9 mouse cellular contexts compared by ENCODE assay signal in genomic region chr12:71747831-71748368, GRCm38 (mm10).
DNase-seq lines count a peak whose midpoint lies in the region; ATAC-seq and TF ChIP-seq lines count a peak whose summit lies in the region.
"Had no signal": no experiment of that assay in that cellular context is flagged by ENCODE, and none has a peak within 500 bp of the region (broad histone marks: within the 10 kb centered on the region; RNA-seq: fewer than 3 reads in every experiment).

No protein-coding gene starts in this region.

- TF ChIP-seq EP300 in heart, postnatal 0 days (IDR thresholded peaks at IDR 0.05; ENCODE audit: low read depth), result no peak

- H3K27ac ChIP-seq in forebrain, embryonic 14.5 days (ENCODE audit: low read depth, low read length), result peak overlapping the region; percentile 76
- H3K27ac ChIP-seq in heart, postnatal 0 days (ENCODE audit: low read depth), result peak overlapping the region; percentile 81
- H3K27ac ChIP-seq: liver, embryonic 13.5 days had no signal

- WGBS in forebrain, embryonic 14.5 days, result 80% methylated on average over 14 of the region's 14 CpGs
- 24% methylated on average over 14 of the region's 14 CpGs for WGBS in heart, postnatal 0 days

- no peaks in the 10 kb centered on the region for H3K36me3 ChIP-seq in forebrain, embryonic 14.5 days (ENCODE audit: control insufficient read depth, insufficient read depth, low read length)
- no peaks in the 10 kb centered on the region for H3K36me3 ChIP-seq in heart, postnatal 0 days (replicated peaks; ENCODE audit: control insufficient read depth, insufficient read depth, low read length)
- H3K36me3 ChIP-seq: liver, embryonic 13.5 days had no signal

- no peak overlapping the region for H3K4me3 ChIP-seq in forebrain, embryonic 14.5 days (ENCODE audit: low read depth, low read length)
- no peak overlapping the region for H3K4me3 ChIP-seq in heart, postnatal 0 days (ENCODE audit: low read depth, low read length)
- H3K4me3 ChIP-seq: liver, embryonic 13.5 days had no signal

- peak; percentile 2 for DNase-seq in ovary, adult 18-20 months (ENCODE audit: low spot score)
- DNase-seq in ovary, postnatal 10 days (ENCODE audit: low spot score), result no peak
- DNase-seq in forebrain, embryonic 14.5 days (ENCODE audit: low spot score), result peak; percentile 86
- peak; percentile 82 for DNase-seq in heart, postnatal 0 days (ENCODE audit: low spot score)
- peak; percentile 52 to 71 for DNase-seq in layer of hippocampus, adult 8-10 months (ENCODE audit: low spot score in 2 of 2)
- DNase-seq in right cerebral cortex, adult 2 months (ENCODE audit: low spot score in 2 of 2), result peak; percentile 46 to 55
- DNase-seq: liver, embryonic 13.5 days had no signal

- peaks cover 15% of the 10 kb centered on the region; the same call in 1 of the 2 replicates for H3K4me1 ChIP-seq in forebrain, embryonic 14.5 days (ENCODE audit: control insufficient read depth, insufficient read depth, low read length)
- peaks cover 25% of the 10 kb centered on the region for H3K4me1 ChIP-seq in heart, postnatal 0 days (ENCODE audit: control insufficient read depth, insufficient read depth)
- H3K4me1 ChIP-seq: liver, embryonic 13.5 days had no signal

- no peaks in the 10 kb centered on the region for H3K27me3 ChIP-seq in forebrain, embryonic 14.5 days (replicated peaks; ENCODE audit: control insufficient read depth, insufficient read depth, low read length)
- no peaks in the 10 kb centered on the region for H3K27me3 ChIP-seq in heart, postnatal 0 days (ENCODE audit: control insufficient read depth, insufficient read depth, low read length)
- H3K27me3 ChIP-seq: liver, embryonic 13.5 days had no signal

- no peaks in the 10 kb centered on the region for H3K9me3 ChIP-seq in forebrain, embryonic 14.5 days (replicated peaks; ENCODE audit: control insufficient read depth, low read length)
- no peaks in the 10 kb centered on the region for H3K9me3 ChIP-seq in heart, postnatal 0 days (replicated peaks; ENCODE audit: control insufficient read depth, low read length)
- H3K9me3 ChIP-seq: liver, embryonic 13.5 days had no signal

- no peak for TF ChIP-seq CTCF in heart, postnatal 0 days (IDR thresholded peaks at IDR 0.05; ENCODE audit: low read depth)

- H3K4me2 ChIP-seq in forebrain, embryonic 14.5 days (ENCODE audit: low read length), result no peak overlapping the region
- peak overlapping the region; percentile 51 for H3K4me2 ChIP-seq in heart, postnatal 0 days (ENCODE audit: low read depth, low read length)
- H3K4me2 ChIP-seq: liver, embryonic 13.5 days had no signal

- peak; percentile 71; the same call in 1 of the 2 replicates for ATAC-seq in forebrain, embryonic 14.5 days
- peak; percentile 38 for ATAC-seq in heart, postnatal 0 days (ENCODE audit: insufficient read depth, low read depth)
- ATAC-seq in inflammation-experienced regulatory T-cells, adult 6 months, result no peak
- ATAC-seq in monocyte, adult 5-6 weeks (replicated peaks; ENCODE audit: insufficient number of reproducible peaks, low FRiP score, low TSS enrichment, poor library complexity, severe bottlenecking), result no peak

- H3K9ac ChIP-seq in forebrain, embryonic 14.5 days (ENCODE audit: low read length), result no peak overlapping the region
- no peak overlapping the region for H3K9ac ChIP-seq in heart, postnatal 0 days (replicated peaks; ENCODE audit: low read depth, low read length)
- H3K9ac ChIP-seq: liver, embryonic 13.5 days had no signal

Comparison
In these comparisons a context has a peak if more than half of its experiments do, and no peak if none do; other contexts are left out.
1. ATAC-seq: peak in forebrain, embryonic 14.5 days (single experiment) and heart, postnatal 0 days (single experiment); none in inflammation-experienced regulatory T-cells, adult 6 months (single experiment) and monocyte, adult 5-6 weeks (single experiment).